Mouse (Mus musculus): Measurements from ENCODE around the gene Mtln. TPM values are rescaled to one million over a fixed set of nuclear protein-coding genes. Genes with fewer than 3 reads are reported as not detected.

The Mtln gene
- total RNA-seq (2021): 10 to 100 TPM; 42.6 to 46.0 TPM
- long read RNA-seq, transcript Mtln-201 (2 exons, 800 nt): major isoform, 62 of 62 reads
- long read RNA-seq, partial matches to known transcripts: 0 of 62 reads
- long read RNA-seq, other reads (novel, unspliced or antisense): 0 of 62 reads

DNA sequence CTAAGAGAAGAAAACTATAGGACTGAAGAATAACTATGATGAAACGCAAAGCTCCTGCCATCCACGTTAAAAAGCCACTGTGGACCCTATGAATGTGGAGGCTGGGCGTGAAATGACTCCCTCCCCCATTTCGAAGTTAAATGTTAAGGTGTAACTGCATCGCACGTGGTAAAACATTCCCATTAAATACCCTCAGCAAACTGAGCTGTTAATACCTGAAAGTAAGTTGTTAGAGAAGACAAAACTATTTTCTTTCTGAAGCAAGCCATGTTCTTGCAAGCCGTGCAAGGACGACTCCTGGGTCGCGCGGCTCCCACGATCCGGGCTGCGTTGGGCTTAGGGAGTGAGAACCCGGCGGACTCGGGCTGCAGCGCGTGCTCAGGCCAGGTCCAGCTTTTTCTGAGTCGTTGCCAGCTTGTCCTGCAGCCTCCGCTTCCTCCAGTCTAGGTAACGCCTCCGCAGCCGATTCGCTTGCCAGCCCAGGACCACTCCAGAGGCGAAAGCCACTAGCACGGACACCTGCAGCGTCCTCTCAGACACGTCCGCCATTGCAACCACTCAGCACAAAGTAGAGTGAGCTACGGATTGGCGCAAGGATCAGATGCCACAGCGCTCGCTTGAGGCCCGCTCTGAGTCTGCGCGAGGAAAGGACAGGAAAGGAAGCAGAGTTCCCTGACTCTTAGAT lies at the start of gene Mtln:
Gene Mtln (minus strand): TSS at position 570 of the 685 bp plus-strand sequence.
- DNase-seq (ENCODE audit: low spot score in 2 of 2): peak; percentile 82 to 87

DNA sequence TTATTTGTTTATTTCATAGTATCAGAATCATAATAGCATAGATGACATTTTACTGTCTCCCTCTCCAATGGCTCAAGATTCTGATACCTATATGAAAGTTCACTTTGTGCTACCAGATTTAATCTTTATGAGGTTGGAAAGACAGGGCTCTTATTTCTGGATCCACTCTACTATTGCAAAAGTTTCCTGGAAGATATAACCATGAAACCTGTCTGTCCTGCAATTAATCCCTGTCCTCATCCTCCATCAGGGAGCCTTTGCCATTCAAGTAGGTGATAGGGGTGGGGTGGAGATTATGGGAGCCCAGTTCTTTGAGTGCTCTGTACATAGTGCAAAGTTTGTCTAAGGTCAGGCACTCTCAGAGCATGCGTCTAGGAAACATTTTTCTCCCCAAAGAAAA lies 49.1 kb upstream of the Mtln start:
- no peak for DNase-seq (ENCODE audit: low spot score in 2 of 2)

DNA sequence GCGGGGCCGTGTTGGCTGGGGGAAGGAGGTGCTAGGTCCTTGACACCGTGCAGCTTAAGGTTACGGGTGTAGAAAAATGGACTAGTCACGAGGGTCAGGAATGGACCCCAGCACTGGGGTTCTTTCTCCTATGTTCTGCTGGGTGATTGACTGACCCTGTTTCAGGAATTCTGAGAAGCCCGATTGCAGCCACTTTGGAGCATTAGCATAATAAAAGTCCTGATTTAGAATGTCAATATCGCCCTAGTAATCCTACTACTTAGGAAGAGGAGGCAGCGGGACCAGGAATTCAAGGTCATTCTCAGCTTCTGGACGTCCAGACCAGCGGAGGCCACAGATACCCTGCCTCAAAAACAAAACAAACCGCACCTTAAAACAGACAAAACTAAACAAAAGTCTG lies 47.1 kb upstream of the Mtln start:
- no peak for DNase-seq (ENCODE audit: low spot score in 2 of 2)

DNA sequence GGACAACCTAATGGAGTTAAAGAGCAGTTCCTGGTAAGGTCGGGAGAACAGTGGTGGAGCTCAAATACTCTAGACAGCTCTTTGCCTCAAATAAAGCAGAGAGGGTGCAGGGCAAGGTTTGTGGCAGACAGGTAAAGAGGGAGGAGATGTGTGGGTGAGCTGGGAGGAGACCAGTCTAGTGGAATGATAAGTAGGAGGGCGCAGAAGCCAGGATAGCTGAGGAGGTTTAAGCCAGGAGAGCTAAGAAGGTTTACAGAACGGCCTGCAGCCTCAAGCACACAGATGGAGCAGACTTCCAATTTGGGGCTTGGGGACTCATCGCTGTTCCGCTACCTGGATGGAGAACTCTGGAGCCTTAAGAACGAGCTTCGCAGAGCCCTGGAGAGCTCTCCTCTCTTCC lies 46.3 kb upstream of the Mtln start, which contains the start of gene Acoxl:
Gene Acoxl (plus strand): TSS at position 301 of the 400 bp plus-strand sequence.
- no peak for DNase-seq (ENCODE audit: low spot score in 2 of 2)

DNA sequence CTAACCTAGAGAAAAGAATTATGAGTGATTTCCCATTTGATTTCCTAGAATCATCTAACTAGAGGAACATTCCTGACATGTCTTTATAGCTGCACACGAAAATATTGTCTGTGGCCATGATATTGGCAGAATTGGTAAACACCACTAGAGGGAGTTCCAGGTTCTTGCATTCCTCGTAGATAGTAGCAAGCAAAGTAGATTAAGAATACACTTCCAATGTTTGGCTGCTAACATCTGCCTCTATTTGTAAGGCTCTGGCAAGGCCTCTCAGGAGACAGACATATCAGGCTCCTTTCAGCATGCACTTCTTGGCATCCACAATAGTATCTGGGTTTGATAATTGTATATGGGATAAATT lies 40.5 kb upstream of the Mtln start:
- no peak for DNase-seq (ENCODE audit: low spot score in 2 of 2)

DNA sequence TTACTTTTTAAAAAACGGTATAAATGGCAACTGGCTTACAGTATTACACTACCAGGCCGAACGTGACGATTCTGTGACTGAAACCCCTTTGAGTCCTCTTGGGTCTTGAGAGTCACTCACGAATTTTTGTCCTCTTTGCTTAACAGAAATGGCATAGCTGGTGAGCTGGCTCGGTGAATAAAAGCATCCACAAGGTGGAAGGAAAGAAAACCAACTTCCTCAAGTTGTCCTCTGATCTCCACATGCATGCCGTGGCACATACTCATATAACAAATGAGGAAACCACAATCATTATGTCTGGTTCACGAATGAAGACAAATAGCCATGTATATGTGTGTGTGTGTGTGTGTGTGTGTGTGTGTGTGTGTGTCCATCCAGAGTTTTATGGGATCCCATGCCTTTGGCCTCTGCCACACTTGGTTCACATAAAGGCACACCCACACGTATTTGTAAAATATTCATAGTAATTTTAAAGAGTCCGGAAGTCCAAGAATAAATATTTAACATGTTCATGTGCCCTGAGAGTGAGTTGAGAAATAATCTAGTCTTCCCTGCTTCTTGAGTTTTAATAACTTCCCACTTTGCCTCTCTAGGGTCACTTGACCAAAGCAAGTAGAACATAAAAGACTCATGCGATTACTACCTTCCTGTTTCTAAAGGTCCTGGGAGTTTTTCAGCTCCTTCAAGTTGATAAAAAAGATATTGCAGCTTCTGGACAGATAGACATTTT lies 40.0 kb upstream of the Mtln start:
- DNase-seq (ENCODE audit: low spot score in 2 of 2): no peak

DNA sequence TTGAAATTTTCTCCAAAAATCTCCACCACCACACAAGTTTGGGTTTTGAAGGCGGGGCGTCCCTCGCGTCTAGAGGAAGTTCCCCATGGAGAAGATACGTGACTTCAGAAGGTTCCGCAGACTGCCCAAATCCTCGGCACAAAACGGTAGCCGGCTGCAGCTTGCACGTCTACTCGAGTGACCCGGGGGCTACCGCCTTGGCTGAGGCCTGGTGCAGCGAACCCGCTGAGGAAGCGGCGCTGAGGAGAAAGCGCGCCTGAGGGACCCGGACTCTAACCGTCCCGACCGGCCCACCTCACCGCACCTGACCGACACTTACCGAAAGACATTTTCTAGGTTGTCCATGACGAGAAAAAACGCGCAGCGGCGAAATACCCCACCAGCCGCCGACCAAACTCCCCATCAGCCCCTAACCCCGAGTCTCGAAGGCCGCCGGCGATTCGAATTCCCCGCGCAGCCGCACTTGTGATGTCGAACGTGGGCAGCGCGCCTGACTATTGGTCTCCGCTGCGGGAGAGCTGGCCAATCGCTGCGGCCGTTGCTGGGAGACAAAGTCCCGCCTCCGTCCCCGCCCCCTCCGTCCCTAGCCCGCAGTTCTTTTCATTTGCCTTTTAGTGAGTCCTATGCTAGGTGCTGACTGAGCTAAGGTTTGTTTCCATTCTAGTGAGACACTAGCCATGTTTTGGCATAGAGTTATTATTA lies 39.3 kb upstream of the Mtln start, which contains the start of gene Bub1:
Gene Bub1 (minus strand): TSS at position 465 of the 702 bp plus-strand sequence.
- peak; percentile 95 to 96 for DNase-seq (ENCODE audit: low spot score in 2 of 2)

DNA sequence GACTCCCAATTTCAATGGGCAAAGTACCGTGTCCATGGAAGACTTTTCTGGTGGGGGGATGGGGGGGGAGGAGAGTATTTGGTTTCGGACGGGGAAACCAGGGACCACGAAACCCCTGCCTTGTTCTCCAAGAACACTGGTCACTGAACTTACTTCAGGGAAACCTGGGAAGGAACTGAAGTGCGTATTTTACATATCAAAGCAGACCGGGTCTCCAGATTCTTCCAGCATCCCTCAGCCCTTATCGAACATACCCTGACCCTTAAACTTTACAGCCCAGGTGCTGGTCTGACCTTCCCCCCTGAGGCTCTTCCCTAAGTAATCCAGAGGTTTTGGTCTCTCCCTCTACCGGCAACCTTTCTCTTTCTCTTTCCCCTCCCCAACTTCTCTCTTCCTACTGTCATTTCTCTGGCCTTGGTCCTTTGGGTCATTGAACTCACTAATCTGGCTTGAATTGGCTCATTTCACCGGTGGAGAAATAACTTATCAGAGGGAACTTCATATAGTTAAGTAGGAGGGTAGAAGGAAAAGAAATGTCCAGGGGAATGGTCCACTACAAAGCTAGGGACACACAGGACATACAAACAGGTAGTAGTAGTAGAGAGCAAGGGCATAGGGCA lies 2.5 kb downstream of the Mtln start:
- DNase-seq (ENCODE audit: low spot score in 2 of 2): no peak

DNA sequence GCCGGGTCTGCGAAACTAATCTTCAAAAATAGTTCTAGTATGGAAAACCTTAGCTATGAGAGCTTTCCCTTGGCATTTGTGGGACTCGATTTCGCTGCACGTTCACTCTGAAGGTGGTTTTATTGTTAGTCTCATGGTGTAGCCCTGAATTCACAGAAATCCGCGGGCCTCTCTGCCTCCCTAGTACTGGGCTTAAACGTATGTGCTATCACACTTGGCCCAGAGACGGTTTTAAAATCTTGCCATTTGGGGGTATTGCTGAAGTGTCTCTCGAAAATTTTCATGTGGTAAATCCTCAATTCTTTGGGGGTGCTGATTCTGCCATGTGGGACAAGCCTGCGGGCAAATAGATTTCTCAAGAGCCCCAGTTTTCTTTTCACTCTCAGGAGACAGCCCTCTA lies 3.1 kb downstream of the Mtln start:
- peak in 1 of 2 experiments; percentile 19 for DNase-seq (ENCODE audit: low spot score in 2 of 2)

DNA sequence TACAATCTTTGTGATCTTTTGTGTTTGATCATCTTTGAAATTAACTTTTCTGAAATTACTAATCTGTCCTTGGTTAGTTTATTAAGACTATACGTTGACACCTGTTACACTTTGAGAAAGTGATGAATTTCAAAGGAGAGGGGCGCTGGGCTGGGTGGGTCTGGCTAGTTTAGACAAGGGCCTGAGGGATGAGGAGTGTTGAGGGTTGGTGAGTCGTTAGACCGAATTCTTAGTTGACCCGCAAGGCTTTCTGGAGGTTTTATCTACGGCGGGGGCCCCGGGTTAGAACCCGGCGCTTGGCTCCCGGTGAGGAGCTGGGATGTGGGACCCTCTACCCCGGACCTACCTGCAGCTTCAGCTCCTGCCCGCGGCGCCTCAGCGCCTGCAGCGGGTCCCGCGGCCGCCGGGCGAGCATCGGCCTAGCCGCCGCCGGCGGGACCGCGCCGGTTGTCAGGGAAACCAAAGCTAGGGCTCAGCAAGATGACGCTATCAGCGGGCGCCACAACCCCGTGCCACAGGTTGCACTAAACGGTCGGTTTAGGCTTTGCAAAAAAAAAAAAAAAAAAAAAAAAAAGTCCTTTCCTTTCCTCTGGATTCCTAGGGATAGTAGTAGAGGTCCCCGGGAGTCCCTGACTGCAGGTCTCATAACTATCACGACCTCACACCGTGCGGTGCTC lies 3.7 kb downstream of the Mtln start, which contains the start of gene Nphp1:
Gene Nphp1 (minus strand): TSS at position 458 of the 677 bp plus-strand sequence.
- DNase-seq (ENCODE audit: low spot score in 2 of 2): peak; percentile 84 to 86

DNA sequence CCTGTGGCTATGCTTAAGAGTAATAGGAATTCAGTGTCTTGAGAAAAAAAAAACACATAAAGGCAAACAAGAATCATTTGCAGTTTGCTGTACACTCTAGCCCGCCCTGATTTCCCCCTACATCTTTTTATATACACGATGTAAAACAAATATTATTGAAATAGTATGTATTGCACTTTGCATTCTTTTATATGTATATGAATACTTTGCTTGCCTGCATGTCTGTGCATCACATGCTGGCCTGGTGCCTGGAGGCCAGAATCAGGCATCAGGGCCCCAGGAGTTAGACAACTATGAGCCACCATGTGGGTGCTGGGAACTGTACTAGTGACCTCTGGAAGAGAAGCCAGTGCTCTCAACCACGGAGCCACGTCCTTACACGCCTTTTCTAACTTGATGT lies 5.1 kb downstream of the Mtln start:
- DNase-seq (ENCODE audit: low spot score in 2 of 2): no peak

DNA sequence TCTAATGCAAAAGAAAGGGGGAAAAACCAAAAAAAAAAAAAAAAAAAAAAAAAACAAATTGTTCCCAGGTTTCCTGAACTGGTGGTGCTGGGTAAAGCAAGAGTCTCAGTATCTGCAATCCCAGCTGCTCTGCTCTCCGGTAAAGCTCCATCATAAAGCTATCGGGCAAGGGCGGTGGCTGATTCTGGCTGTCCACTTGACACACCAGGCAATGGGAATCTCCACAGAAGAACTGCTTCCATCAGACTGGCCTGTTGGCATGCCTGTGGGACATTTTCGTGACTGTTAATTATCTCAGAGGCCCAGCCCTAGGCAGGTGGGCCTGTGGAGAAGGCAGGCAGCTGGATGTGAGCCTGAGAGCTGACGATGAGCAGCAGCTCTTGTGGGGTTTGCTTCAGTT lies 13.8 kb downstream of the Mtln start:
- DNase-seq (ENCODE audit: low spot score in 2 of 2): no peak

DNA sequence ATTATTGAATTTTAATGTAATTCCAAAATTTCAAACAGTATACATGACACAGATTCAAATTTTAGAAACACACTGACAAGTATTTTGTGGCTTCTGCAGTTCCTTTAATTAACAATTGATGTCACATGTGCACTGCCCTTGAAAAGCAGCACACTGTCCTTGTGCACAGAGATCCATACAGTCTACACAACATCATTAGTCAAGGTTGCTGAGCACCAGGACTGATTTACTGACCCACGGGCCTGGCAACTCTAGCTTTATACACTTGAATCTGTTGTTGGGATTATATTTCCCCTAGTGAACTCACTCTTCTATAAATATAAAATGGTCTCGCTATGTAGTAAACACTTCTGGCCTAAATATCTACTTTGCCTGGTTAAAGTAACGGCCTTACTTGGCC lies 17.3 kb downstream of the Mtln start:
- DNase-seq (ENCODE audit: low spot score in 2 of 2): no peak

DNA sequence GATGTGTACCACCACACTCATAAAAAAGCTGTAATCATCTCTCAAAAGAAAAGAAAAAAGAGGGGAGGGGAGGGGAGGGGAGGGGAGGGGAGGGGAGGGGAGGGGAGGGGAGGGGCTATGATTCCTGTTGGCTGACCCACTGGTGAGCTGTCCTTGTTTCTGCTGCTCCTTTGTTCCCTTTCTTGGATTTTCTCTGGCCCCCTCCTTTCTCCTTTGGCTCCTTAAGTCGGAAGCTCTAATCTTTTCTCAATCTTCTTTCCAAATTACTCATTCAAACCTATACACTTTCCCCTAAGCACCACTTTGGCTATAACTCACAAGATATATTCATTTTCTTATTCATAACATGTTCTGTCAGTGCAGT lies 17.7 kb downstream of the Mtln start:
- no peak for DNase-seq (ENCODE audit: low spot score in 2 of 2)

DNA sequence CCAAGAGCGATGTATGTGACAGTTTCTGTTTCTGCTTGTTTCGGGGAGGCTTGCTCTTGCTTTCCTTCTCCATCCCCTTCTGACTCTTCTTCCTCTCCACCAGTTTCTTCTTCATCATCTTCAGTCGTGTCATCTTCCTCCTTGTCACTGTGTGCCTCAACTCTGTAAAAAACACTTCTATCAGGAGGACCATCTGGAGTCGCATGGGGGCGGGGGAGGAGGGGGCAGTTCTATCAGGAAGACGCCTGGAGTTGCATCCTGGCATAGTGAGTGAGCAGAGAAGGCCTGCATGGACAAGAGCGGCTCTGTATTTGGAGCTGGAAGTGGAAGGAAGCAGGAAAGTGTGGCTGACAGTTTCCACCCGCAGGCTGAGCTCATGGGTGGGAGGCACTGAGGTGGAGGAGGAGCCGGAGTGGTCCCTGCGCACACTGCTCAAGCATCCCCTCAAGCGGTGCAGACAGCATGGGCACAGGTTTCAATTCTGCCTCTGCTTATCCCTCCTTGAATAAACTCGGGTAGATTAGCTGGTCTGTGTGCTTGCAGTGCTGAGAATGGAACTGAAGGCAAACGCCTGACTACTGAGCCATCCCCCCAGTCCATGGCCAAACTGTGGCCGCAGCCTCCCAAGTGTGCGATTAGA lies 18.2 kb downstream of the Mtln start:
- DNase-seq (ENCODE audit: low spot score in 2 of 2): no peak

DNA sequence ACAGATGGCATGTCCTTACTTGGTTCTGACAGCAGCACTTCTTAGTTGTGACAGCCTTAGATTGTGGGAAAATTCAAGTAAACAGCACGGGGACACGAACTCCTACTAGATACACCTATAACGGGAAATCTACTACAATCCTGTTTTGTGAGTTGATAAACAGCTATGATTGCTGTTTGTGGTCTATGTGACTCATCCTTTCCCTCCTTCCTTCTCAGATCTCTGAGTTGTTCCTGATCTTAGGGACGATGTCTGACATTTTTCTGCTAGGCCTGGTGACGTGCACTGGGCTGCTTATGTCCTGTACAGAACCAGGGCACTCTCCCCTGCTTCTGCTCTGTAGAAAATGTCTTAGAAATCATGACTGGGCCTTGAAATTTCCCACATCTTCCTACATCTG lies 30.7 kb downstream of the Mtln start:
- no peak for DNase-seq (ENCODE audit: low spot score in 2 of 2)

DNA sequence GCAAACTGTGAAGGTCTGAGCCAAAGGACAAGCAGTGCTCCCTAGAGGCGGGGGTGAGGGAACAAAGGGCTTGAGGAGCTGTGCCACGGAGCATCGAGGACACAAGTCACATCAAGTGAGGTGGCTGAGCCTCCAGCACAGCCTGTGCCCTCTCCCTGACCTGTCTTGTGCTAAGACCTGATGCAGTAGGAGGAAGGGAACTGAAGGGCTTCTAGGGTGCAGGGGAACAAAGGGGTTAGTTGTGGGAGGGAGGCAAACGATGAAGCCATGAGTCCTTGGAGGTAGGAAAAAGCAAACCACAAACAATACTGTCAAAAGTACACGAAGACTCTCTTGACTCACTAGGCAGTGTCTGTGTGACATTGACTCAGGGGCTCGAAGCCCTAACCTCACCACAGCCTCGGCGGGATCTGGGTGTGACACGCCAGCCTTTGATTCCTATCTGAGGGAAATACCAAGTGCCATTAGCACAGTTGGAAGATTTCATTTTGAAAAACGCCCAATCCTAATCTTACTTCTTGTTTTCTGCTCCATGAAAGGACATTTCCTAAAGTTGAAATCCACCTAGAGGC lies 31.8 kb downstream of the Mtln start:
- DNase-seq (ENCODE audit: low spot score in 2 of 2): no peak

DNA sequence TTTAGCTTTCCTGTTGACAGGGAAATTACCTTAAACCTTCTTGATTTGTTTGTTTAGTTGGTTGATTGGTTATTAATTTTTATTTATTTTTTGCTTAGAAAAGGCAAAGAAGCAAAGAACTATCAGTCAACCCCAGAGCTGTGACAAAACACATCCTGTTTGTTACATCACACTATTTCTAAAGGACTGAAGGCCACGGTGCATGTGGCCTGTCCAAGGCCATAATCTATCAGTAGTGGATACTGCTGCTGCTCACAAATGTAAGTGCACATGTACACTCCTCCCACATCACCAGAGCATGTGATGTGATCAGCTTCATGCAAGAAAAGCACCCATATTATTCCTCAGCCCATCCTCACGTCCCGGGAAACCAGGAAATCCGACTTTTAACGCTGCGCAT lies 32.3 kb downstream of the Mtln start:
- no peak for DNase-seq (ENCODE audit: low spot score in 2 of 2)

DNA sequence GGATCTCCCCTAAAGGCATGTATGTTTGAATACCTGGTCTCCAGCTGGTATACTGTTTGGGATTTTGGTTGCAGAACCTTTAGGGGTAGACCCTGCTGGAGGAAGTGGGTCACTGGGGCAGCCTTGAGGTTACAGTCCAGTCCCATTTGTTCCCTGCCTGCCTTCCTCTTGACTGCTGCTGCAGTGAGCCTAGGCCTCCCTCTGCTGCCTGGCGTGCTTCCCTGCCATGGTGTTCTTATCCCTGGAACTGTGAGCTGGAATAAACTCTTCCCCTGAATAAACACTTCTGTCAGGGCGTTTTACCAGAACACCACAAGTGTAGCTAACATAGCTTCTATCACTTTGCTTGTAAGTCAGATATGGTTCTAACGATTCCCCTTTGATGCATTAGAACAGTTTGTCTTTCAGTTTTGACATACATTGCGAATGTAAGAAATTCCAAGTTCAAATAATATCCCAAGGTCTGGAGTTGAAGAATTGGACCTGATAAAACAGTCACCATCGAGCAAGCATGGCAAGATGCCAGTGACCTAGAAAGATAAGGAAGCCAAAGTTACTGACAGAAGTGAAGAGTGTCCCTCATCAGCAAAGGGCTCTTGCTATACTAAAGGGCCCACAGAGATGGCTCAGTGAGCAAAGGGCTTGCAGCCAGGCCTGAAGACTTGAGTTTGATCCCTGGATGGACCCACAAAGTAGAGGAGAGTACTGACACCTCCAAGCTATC lies 33.0 kb downstream of the Mtln start:
- DNase-seq (ENCODE audit: low spot score in 2 of 2): no peak

Data from layer of hippocampus, postnatal 10 days (tissue).